Mouse (Mus musculus) 416B (cell line): ENCODE measurements around the gene Fscn2.

ENCODE experiments used
- DNase-seq: peaks from one replicate; pipeline ENCODE4 v3.0.0; 2011; ENCODE audit warnings: low read depth

The Fscn2 gene

GRCm38 (mm10) chr11:120361295-120361694 is at the start of gene Fscn2:
Gene Fscn2 (plus strand): TSS chr11:120361534.
- no peak for DNase-seq

GRCm38 (mm10) chr11:120311561-120311960 is 49.8 kb upstream of the Fscn2 start:
- no peak for DNase-seq

- no peak for DNase-seq
Measured at GRCm38 (mm10) chr11:120312069-120312468, 49.3 kb upstream of the Fscn2 start.

GRCm38 (mm10) chr11:120313906-120314685 is 47.2 kb upstream of the Fscn2 start:
- DNase-seq: no peak

- DNase-seq: no peak
Measured at GRCm38 (mm10) chr11:120314721-120315415, 46.5 kb upstream of the Fscn2 start.

- DNase-seq: no peak
Measured at GRCm38 (mm10) chr11:120315416-120315761, 45.9 kb upstream of the Fscn2 start.

GRCm38 (mm10) chr11:120315832-120316689 is 45.3 kb upstream of the Fscn2 start:
- peak; percentile 99 for DNase-seq

GRCm38 (mm10) chr11:120316690-120317254 is 44.6 kb upstream of the Fscn2 start:
- peak; percentile 58 for DNase-seq

GRCm38 (mm10) chr11:120317456-120317855 is 43.9 kb upstream of the Fscn2 start:
- no peak for DNase-seq

GRCm38 (mm10) chr11:120319310-120319709 is 42.0 kb upstream of the Fscn2 start:
- no peak for DNase-seq

- no peak for DNase-seq
Measured at GRCm38 (mm10) chr11:120320156-120320555, 41.2 kb upstream of the Fscn2 start.

GRCm38 (mm10) chr11:120335431-120336021 is 25.8 kb upstream of the Fscn2 start:
- no peak for DNase-seq

- DNase-seq: no peak
Measured at GRCm38 (mm10) chr11:120337447-120337846, 23.9 kb upstream of the Fscn2 start.

GRCm38 (mm10) chr11:120338786-120339185 is 22.5 kb upstream of the Fscn2 start:
- no peak for DNase-seq

- DNase-seq: peak; percentile 51
Measured at GRCm38 (mm10) chr11:120339978-120340513, 21.3 kb upstream of the Fscn2 start.

GRCm38 (mm10) chr11:120341661-120342060 is 19.7 kb upstream of the Fscn2 start:
- no peak for DNase-seq

GRCm38 (mm10) chr11:120342656-120343160 is 18.6 kb upstream of the Fscn2 start:
- no peak for DNase-seq

GRCm38 (mm10) chr11:120343519-120344309 is 17.6 kb upstream of the Fscn2 start:
- peak; percentile 65 for DNase-seq

- DNase-seq: peak; percentile 72
Measured at GRCm38 (mm10) chr11:120344310-120344920, 16.9 kb upstream of the Fscn2 start.
